Mouse (Mus musculus) liver, adult 2 months (tissue): Measurements from ENCODE around the gene Lrg1.

ENCODE experiments used
- CTCF ChIP-seq: fragments of 200-500 bp; IDR thresholded peaks from 2 replicates; pipeline ENCODE4 v1.5.1; 2011; ENCODE audit warnings: low read depth, low read length, control low read depth
- POLR2A ChIP-seq: fragments of 200-500 bp; IDR thresholded peaks from 2 replicates; pipeline ENCODE4 v1.6.1; 2011; ENCODE audit warnings: low read length, control low read depth; ENCODE audit not compliant: insufficient read depth; ENCODE audit errors: extremely low read depth

DNA sequence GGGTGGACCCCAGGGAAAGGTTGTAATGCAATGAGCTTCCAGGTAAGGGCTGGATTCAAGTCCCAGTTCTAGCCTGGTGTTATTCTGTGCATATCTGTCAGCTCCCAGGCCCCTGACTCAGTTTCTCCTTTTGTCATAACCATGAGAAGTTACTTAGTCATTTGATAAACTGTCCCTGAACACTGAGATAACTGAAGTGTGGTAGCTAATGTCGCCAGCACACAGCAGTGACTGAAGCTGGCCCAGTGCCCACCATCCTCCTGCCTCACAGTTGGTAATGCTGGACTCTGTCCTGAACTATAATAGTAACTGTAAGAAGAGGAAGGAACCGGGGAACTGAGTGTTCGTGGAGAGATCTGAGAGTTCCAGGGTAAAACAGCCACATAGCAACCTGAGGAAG, 42.7 kb upstream of the Lrg1 start:
- TF ChIP-seq POLR2A: no peak
- TF ChIP-seq CTCF: no peak
